Mouse (Mus musculus): ENCODE measurements around the gene Tvp23b. TPM values are rescaled to one million over a fixed set of nuclear protein-coding genes. Genes with fewer than 3 reads are reported as not detected.
A peak's percentile ranks its signal among the peaks of the same experiment; 100 is the strongest.

The Tvp23b gene
- polyA plus RNA-seq, 1 experiment from 2014 or later = 40.5 TPM

GRCm38 (mm10) chr11:62869201-62869600 lies 10.1 kb upstream of the Tvp23b start:
- Histone ChIP-seq H3K36me3 (no peaks in the 10 kb centered on the region), H3K4me2 (replicated peaks) (no peak overlapping the region), H3K4me1 (no peaks in the 10 kb centered on the region; the same call in 1 of the 2 replicates), H3K27ac (no peak overlapping the region), H3K4me3 (no peak overlapping the region), H3K9me3 (no peaks in the 10 kb centered on the region), H3K9ac (no peak overlapping the region), H3K27me3 (replicated peaks) (no peaks in the 10 kb centered on the region)
- no peak for ATAC-seq (ENCODE audit: low FRiP score, low read depth)
- WGBS = 80% methylated on average over 5 of the region's 5 CpGs

- Histone ChIP-seq H3K9me3 (no peaks in the 10 kb centered on the region), H3K4me1 (no peaks in the 10 kb centered on the region; the same call in 1 of the 2 replicates), H3K4me3 (no peak overlapping the region), H3K36me3 (no peaks in the 10 kb centered on the region), H3K27ac (no peak overlapping the region), H3K4me2 (replicated peaks) (no peak overlapping the region), H3K27me3 (replicated peaks) (no peaks in the 10 kb centered on the region), H3K9ac (no peak overlapping the region)
- 86% methylated on average over 8 of the region's 8 CpGs for WGBS
- no peak for ATAC-seq (ENCODE audit: low FRiP score, low read depth)
Observed at GRCm38 (mm10) chr11:62869715-62870371, 9.4 kb upstream of the Tvp23b start.

GRCm38 (mm10) chr11:62873479-62873878 lies 5.8 kb upstream of the Tvp23b start:
- ATAC-seq (ENCODE audit: low FRiP score, low read depth) = no peak
- H3K4me2 ChIP-seq (replicated peaks) = no peak overlapping the region
- H3K4me1 ChIP-seq = no peaks in the 10 kb centered on the region; the same call in 1 of the 2 replicates
- no peaks in the 10 kb centered on the region for H3K27me3 ChIP-seq (replicated peaks)
- 84% methylated on average over 9 of the region's 9 CpGs for WGBS
- no peaks in the 10 kb centered on the region for H3K36me3 ChIP-seq
- no peaks in the 10 kb centered on the region for H3K9me3 ChIP-seq
- no peak overlapping the region for H3K4me3 ChIP-seq
- no peak overlapping the region for H3K9ac ChIP-seq
- H3K27ac ChIP-seq = no peak overlapping the region

- Histone ChIP-seq H3K27ac (no peak overlapping the region), H3K9ac (no peak overlapping the region), H3K36me3 (no peaks in the 10 kb centered on the region), H3K4me1 (no peaks in the 10 kb centered on the region), H3K9me3 (no peaks in the 10 kb centered on the region), H3K4me2 (replicated peaks) (no peak overlapping the region), H3K4me3 (no peak overlapping the region), H3K27me3 (replicated peaks) (no peaks in the 10 kb centered on the region)
- WGBS = 85% methylated on average over 1 of the region's 1 CpGs
- ATAC-seq (ENCODE audit: low FRiP score, low read depth) = no peak
Observed at GRCm38 (mm10) chr11:62875696-62876095, 3.6 kb upstream of the Tvp23b start.

- no peaks in the 10 kb centered on the region for H3K36me3 ChIP-seq
- H3K9me3 ChIP-seq = no peaks in the 10 kb centered on the region
- no peak overlapping the region for H3K4me2 ChIP-seq (replicated peaks)
- H3K4me3 ChIP-seq = no peak overlapping the region
- no peak for ATAC-seq (ENCODE audit: low FRiP score, low read depth)
- 87% methylated on average over 4 of the region's 4 CpGs for WGBS
- no peak overlapping the region for H3K9ac ChIP-seq
- no peaks in the 10 kb centered on the region for H3K4me1 ChIP-seq
- no peaks in the 10 kb centered on the region for H3K27me3 ChIP-seq (replicated peaks)
- H3K27ac ChIP-seq = no peak overlapping the region
Observed at GRCm38 (mm10) chr11:62876445-62876844, 2.8 kb upstream of the Tvp23b start.

GRCm38 (mm10) chr11:62877391-62877790 lies 1.9 kb upstream of the Tvp23b start:
- H3K36me3 ChIP-seq = no peaks in the 10 kb centered on the region
- no peak overlapping the region for H3K9ac ChIP-seq
- no peaks in the 10 kb centered on the region for H3K4me1 ChIP-seq
- no peaks in the 10 kb centered on the region for H3K9me3 ChIP-seq
- no peak for ATAC-seq (ENCODE audit: low FRiP score, low read depth)
- no peak overlapping the region for H3K4me2 ChIP-seq (replicated peaks)
- H3K4me3 ChIP-seq = no peak overlapping the region
- H3K27me3 ChIP-seq (replicated peaks) = no peaks in the 10 kb centered on the region
- no peak overlapping the region for H3K27ac ChIP-seq
- 97% methylated on average over 1 of the region's 1 CpGs for WGBS

- Histone ChIP-seq H3K36me3 (peaks cover 5% of the 10 kb centered on the region; the same call in 1 of the 2 replicates), H3K27ac (no peak overlapping the region), H3K9me3 (no peaks in the 10 kb centered on the region), H3K9ac (no peak overlapping the region), H3K4me1 (no peaks in the 10 kb centered on the region), H3K27me3 (replicated peaks) (no peaks in the 10 kb centered on the region), H3K4me3 (peak overlapping the region; percentile 65), H3K4me2 (replicated peaks) (peak overlapping the region; percentile 64)
- peak; percentile 59 for ATAC-seq (ENCODE audit: low FRiP score, low read depth)
- WGBS = 27% methylated on average over 9 of the region's 9 CpGs
Observed at GRCm38 (mm10) chr11:62878728-62879127, 527 bp upstream of the Tvp23b start.

- no peaks in the 10 kb centered on the region for H3K9me3 ChIP-seq
- 93% methylated on average over 8 of the region's 8 CpGs for WGBS
- H3K36me3 ChIP-seq = peaks cover 27% of the 10 kb centered on the region
- no peak overlapping the region for H3K4me2 ChIP-seq (replicated peaks)
- no peak overlapping the region for H3K27ac ChIP-seq
- H3K9ac ChIP-seq = no peak overlapping the region
- ATAC-seq (ENCODE audit: low FRiP score, low read depth) = no peak
- H3K4me1 ChIP-seq = no peaks in the 10 kb centered on the region
- no peak overlapping the region for H3K4me3 ChIP-seq
- H3K27me3 ChIP-seq (replicated peaks) = no peaks in the 10 kb centered on the region
Observed at GRCm38 (mm10) chr11:62883407-62883806, 4.2 kb downstream of the Tvp23b start.

- no peaks in the 10 kb centered on the region for H3K4me1 ChIP-seq
- H3K4me3 ChIP-seq = no peak overlapping the region
- H3K27me3 ChIP-seq (replicated peaks) = no peaks in the 10 kb centered on the region
- 70% methylated on average over 5 of the region's 5 CpGs for WGBS
- no peak overlapping the region for H3K9ac ChIP-seq
- ATAC-seq (ENCODE audit: low FRiP score, low read depth) = no peak
- H3K4me2 ChIP-seq (replicated peaks) = no peak overlapping the region
- H3K9me3 ChIP-seq = no peaks in the 10 kb centered on the region
- H3K36me3 ChIP-seq = peaks cover 35% of the 10 kb centered on the region
- H3K27ac ChIP-seq = no peak overlapping the region
Observed at GRCm38 (mm10) chr11:62885323-62885722, 6.1 kb downstream of the Tvp23b start.

GRCm38 (mm10) chr11:62890796-62891195 lies 11.5 kb downstream of the Tvp23b start:
- Histone ChIP-seq H3K27me3 (replicated peaks) (no peaks in the 10 kb centered on the region), H3K9me3 (no peaks in the 10 kb centered on the region), H3K36me3 (peaks cover 30% of the 10 kb centered on the region), H3K9ac (no peak overlapping the region), H3K4me2 (replicated peaks) (no peak overlapping the region), H3K4me1 (no peaks in the 10 kb centered on the region), H3K4me3 (no peak overlapping the region), H3K27ac (no peak overlapping the region)
- ATAC-seq (ENCODE audit: low FRiP score, low read depth) = no peak
- WGBS = 89% methylated on average over 4 of the region's 4 CpGs

GRCm38 (mm10) chr11:62891763-62892162 lies 12.5 kb downstream of the Tvp23b start:
- H3K27ac ChIP-seq = no peak overlapping the region
- no peaks in the 10 kb centered on the region for H3K4me1 ChIP-seq
- H3K36me3 ChIP-seq = peaks cover 23% of the 10 kb centered on the region
- no peak overlapping the region for H3K4me2 ChIP-seq (replicated peaks)
- WGBS = 92% methylated on average over 11 of the region's 11 CpGs
- no peaks in the 10 kb centered on the region for H3K9me3 ChIP-seq
- H3K27me3 ChIP-seq (replicated peaks) = no peaks in the 10 kb centered on the region
- no peak for ATAC-seq (ENCODE audit: low FRiP score, low read depth)
- H3K4me3 ChIP-seq = no peak overlapping the region
- no peak overlapping the region for H3K9ac ChIP-seq

GRCm38 (mm10) chr11:62901699-62902323 lies 22.6 kb downstream of the Tvp23b start:
- no peak overlapping the region for H3K4me2 ChIP-seq (replicated peaks)
- no peaks in the 10 kb centered on the region for H3K9me3 ChIP-seq
- H3K27ac ChIP-seq = no peak overlapping the region
- no peaks in the 10 kb centered on the region for H3K36me3 ChIP-seq
- no peaks in the 10 kb centered on the region for H3K27me3 ChIP-seq (replicated peaks)
- 37% methylated on average over 12 of the region's 12 CpGs for WGBS
- H3K4me3 ChIP-seq = no peak overlapping the region
- H3K9ac ChIP-seq = no peak overlapping the region
- ATAC-seq (ENCODE audit: low FRiP score, low read depth) = no peak
- H3K4me1 ChIP-seq = no peaks in the 10 kb centered on the region

Data from neural tube, embryonic 12.5 days (tissue).